Mouse (Mus musculus) CD4-positive naive resting alpha-beta T cell, adult 76 days (primary cell): ENCODE measurements around the gene Bpifa5. TPM values are rescaled to one million over a fixed set of nuclear protein-coding genes. Genes with fewer than 3 reads are reported as not detected.

ENCODE experiments used
- total RNA-seq: library from RNA; stranded (reverse); gene quantifications from one replicate; pipeline ENCODE4 v1.2.4, GENCODE M21; 2023

The Bpifa5 gene
- total RNA-seq = not detected

GRCm38 (mm10) chr2:154162307-154162706 lies at the start of gene Bpifa5:
Gene Bpifa5, plus strand, starts transcription at chr2:154162607.

GRCm38 (mm10) chr2:154130120-154130519 lies 32.3 kb upstream of the Bpifa5 start, which contains the start of gene Bpifa3:
Gene Bpifa3, plus strand, starts transcription at chr2:154130336.

GRCm38 (mm10) chr2:154142580-154142979 lies 19.8 kb upstream of the Bpifa5 start, which contains the start of gene Bpifa1:
Gene Bpifa1, plus strand, starts transcription at chr2:154142880.

GRCm38 (mm10) chr2:154190546-154191258 lies 28.3 kb downstream of the Bpifa5 start, which contains the start of gene Bpifb1:
Gene Bpifb1, plus strand, starts transcription at chr2:154190818.

Other genes starting within 250 kb of the Bpifa5 start
- gene Bpifb3, start 244.4 kb upstream of the Bpifa5 start, total RNA-seq = not detected
- not detected for gene Bpifb4, start 224.4 kb upstream of the Bpifa5 start, total RNA-seq
- gene Bpifa6, start 187.7 kb upstream of the Bpifa5 start, total RNA-seq = not detected
- not detected for gene Bpifa2, start 154.3 kb upstream of the Bpifa5 start, total RNA-seq
- not detected for gene Bpifa3, start 32.3 kb upstream of the Bpifa5 start, total RNA-seq
- gene Bpifa1, start 19.7 kb upstream of the Bpifa5 start, total RNA-seq = not detected
- gene Bpifb1, start 28.2 kb downstream of the Bpifa5 start, total RNA-seq = not detected
- not detected for gene Bpifb5, start 61.1 kb downstream of the Bpifa5 start, total RNA-seq
- not detected for gene Bpifb9a, start 95.2 kb downstream of the Bpifa5 start, total RNA-seq
- gene Bpifb9b, start 144.6 kb downstream of the Bpifa5 start, total RNA-seq = not detected
- gene Cdk5rap1, start 210.4 kb downstream of the Bpifa5 start, total RNA-seq = 19.3 TPM
- gene Snta1, start 245.5 kb downstream of the Bpifa5 start, total RNA-seq = not detected